Mouse (Mus musculus) bone marrow, adult 2 months (tissue): ENCODE measurements around the gene Memo1.

Source experiments
- CTCF ChIP-seq: fragments of 200-500 bp; IDR thresholded peaks from 2 replicates; pipeline ENCODE4 v1.5.1; 2011; ENCODE audit warnings: low read length, control low read depth; ENCODE audit not compliant: control insufficient read depth, insufficient read depth
- POLR2A ChIP-seq: fragments of 200-500 bp; IDR thresholded peaks from 2 replicates; pipeline ENCODE4 v1.6.1; 2011; ENCODE audit warnings: low read depth, mild to moderate bottlenecking, control low read depth, low read length, borderline replicate concordance; ENCODE audit not compliant: control insufficient read depth

- TF ChIP-seq POLR2A = peak; percentile 59; the same call in 1 of the 2 replicates
- TF ChIP-seq CTCF = no peak
Measured at GRCm38 (mm10) chr17:74295026-74295970, at the start of gene Memo1.
